Mouse (Mus musculus) stomach, embryonic 14.5 days (tissue): ENCODE results near the gene Six3. TPM values are rescaled to one million over a fixed set of nuclear protein-coding genes. Genes with fewer than 3 reads are reported as not detected.

Experiments used
- ATAC-seq: fragments of 200-750 bp; cut with Nextera tagmentation; 2 replicates; pipeline ENCODE4 v1.8.0; 2017; ENCODE audit warnings: low read depth, moderate TSS enrichment; ENCODE audit not compliant: insufficient number of reproducible peaks, insufficient read depth, low FRiP score
- H3K27ac ChIP-seq: fragments of 300-500 bp; sonication (generic); 2 replicates; pipeline ENCODE4 v1.5.1; 2014; ENCODE audit warnings: mild to moderate bottlenecking, low read length, moderate library complexity, mixed read lengths
- H3K27me3 ChIP-seq: fragments of 300-500 bp; sonication (generic); 2 replicates; pipeline ENCODE4 v1.6.1; 2014; ENCODE audit warnings: low read length, control low read depth, mixed read lengths; ENCODE audit not compliant: control insufficient read depth, insufficient read depth
- H3K36me3 ChIP-seq: fragments of 300-500 bp; sonication (generic); 2 replicates; pipeline ENCODE4 v1.6.1; 2014; ENCODE audit warnings: mild to moderate bottlenecking, control low read depth, low read length, moderate library complexity, mixed read lengths; ENCODE audit not compliant: control insufficient read depth, insufficient read depth
- H3K4me1 ChIP-seq: fragments of 300-500 bp; sonication (generic); 2 replicates; pipeline ENCODE4 v1.6.1; 2014; ENCODE audit warnings: low read length, control low read depth, mixed read lengths; ENCODE audit not compliant: control insufficient read depth, insufficient read depth
- H3K4me2 ChIP-seq: fragments of 300-500 bp; sonication (generic); replicated peaks from 2 replicates; pipeline ENCODE4 v1.6.1; 2014; ENCODE audit warnings: low read depth, low read length, control low read depth
- H3K4me3 ChIP-seq: fragments of 300-500 bp; sonication (generic); 2 replicates; pipeline ENCODE4 v1.5.1; 2014; ENCODE audit warnings: low read depth, low read length, control low read depth
- H3K9ac ChIP-seq: fragments of 300-500 bp; sonication (generic); replicated peaks from 2 replicates; pipeline ENCODE4 v1.6.1; 2014; ENCODE audit warnings: low read depth, mild to moderate bottlenecking, control low read depth, low read length, moderate library complexity, mixed read lengths
- H3K9me3 ChIP-seq: fragments of 300-500 bp; sonication (generic); 2 replicates; pipeline ENCODE4 v1.6.1; 2016; ENCODE audit warnings: low read depth, low read length, control low read depth; ENCODE audit not compliant: control insufficient read depth
- WGBS: fragments of 180-500 bp; shearing (Covaris S2); extraction: QIAGEN DNeasy Blood & Tissue Kit; methylation state at CpG from one replicate; pipeline ENCODE4 v1.1.7; 2014; 5-methylcytosine and 5-hydroxymethylcytosine counted together
- polyA plus RNA-seq: library from polyadenylated mRNA; unstranded; fragments of >200 nt; fragmentation: Nextera tagmentation; extraction: Ambion mirVana; gene quantifications from 2 replicates; pipeline ENCODE4 v1.2.1, GENCODE M21; 2014

The Six3 gene
- polyA plus RNA-seq, 1 experiment from 2014 or later: not detected

GRCm38 (mm10) chr17:85621505-85622310 is 8.3 kb downstream of the Six3 start:
- Histone ChIP-seq H3K9me3 (no peaks in the 10 kb centered on the region), H3K9ac (no peak overlapping the region), H3K4me3 (no peak overlapping the region), H3K4me2 (peak overlapping the region; percentile 35), H3K36me3 (no peaks in the 10 kb centered on the region), H3K27ac (no peak overlapping the region), H3K27me3 (peaks cover 79% of the 10 kb centered on the region), H3K4me1 (0 out of 2 replicates have a peak, but pooled peaks cover 4% of the 10 kb centered on the region)
- peak; percentile 51; the same call in 1 of the 2 replicates for ATAC-seq
- under 1% methylated on average over 67 of the region's 67 CpGs for WGBS

- 6% methylated on average over 12 of the region's 12 CpGs for WGBS
- Histone ChIP-seq H3K4me1 (0 out of 2 replicates have a peak, but pooled peaks cover 4% of the 10 kb centered on the region), H3K9ac (no peak overlapping the region), H3K27me3 (peaks cover 80% of the 10 kb centered on the region), H3K9me3 (no peaks in the 10 kb centered on the region), H3K4me2 (no peak overlapping the region), H3K36me3 (no peaks in the 10 kb centered on the region), H3K4me3 (no peak overlapping the region), H3K27ac (no peak overlapping the region)
- no peak for ATAC-seq
These were observed 9.2 kb downstream of the Six3 start for GRCm38 (mm10) chr17:85622493-85623157.

- no peak overlapping the region for H3K9ac ChIP-seq
- no peak overlapping the region for H3K4me2 ChIP-seq
- ATAC-seq: no peak
- under 1% methylated on average over 52 of the region's 52 CpGs for WGBS
- H3K27me3 ChIP-seq: peaks cover 80% of the 10 kb centered on the region
- H3K4me3 ChIP-seq: no peak overlapping the region
- no peaks in the 10 kb centered on the region for H3K9me3 ChIP-seq
- H3K36me3 ChIP-seq: no peaks in the 10 kb centered on the region
- H3K27ac ChIP-seq: no peak overlapping the region
- 0 out of 2 replicates have a peak, but pooled peaks cover 4% of the 10 kb centered on the region for H3K4me1 ChIP-seq
These were observed 10.0 kb downstream of the Six3 start for GRCm38 (mm10) chr17:85623161-85624050.

- Histone ChIP-seq H3K4me3 (no peak overlapping the region), H3K27ac (no peak overlapping the region), H3K9ac (no peak overlapping the region), H3K4me1 (0 out of 2 replicates have a peak, but pooled peaks cover 4% of the 10 kb centered on the region), H3K27me3 (peaks cover 80% of the 10 kb centered on the region), H3K4me2 (no peak overlapping the region), H3K9me3 (no peaks in the 10 kb centered on the region), H3K36me3 (no peaks in the 10 kb centered on the region)
- WGBS: under 1% methylated on average over 13 of the region's 13 CpGs
- no peak for ATAC-seq
These were observed 10.6 kb downstream of the Six3 start for GRCm38 (mm10) chr17:85624051-85624420.

- Histone ChIP-seq H3K9me3 (no peaks in the 10 kb centered on the region), H3K4me3 (no peak overlapping the region), H3K27me3 (peaks cover 76% of the 10 kb centered on the region), H3K27ac (no peak overlapping the region), H3K36me3 (no peaks in the 10 kb centered on the region), H3K4me2 (no peak overlapping the region), H3K9ac (no peak overlapping the region), H3K4me1 (0 out of 2 replicates have a peak, but pooled peaks cover 4% of the 10 kb centered on the region)
- WGBS: 2% methylated on average over 26 of the region's 26 CpGs
- ATAC-seq: no peak; the same call in 1 of the 2 replicates
These were observed 11.9 kb downstream of the Six3 start for GRCm38 (mm10) chr17:85624981-85625940.

GRCm38 (mm10) chr17:85626091-85626860 is 12.9 kb downstream of the Six3 start:
- Histone ChIP-seq H3K27me3 (peaks cover 76% of the 10 kb centered on the region), H3K27ac (no peak overlapping the region), H3K36me3 (no peaks in the 10 kb centered on the region), H3K4me3 (no peak overlapping the region), H3K4me2 (no peak overlapping the region), H3K9me3 (no peaks in the 10 kb centered on the region), H3K4me1 (0 out of 2 replicates have a peak, but pooled peaks cover 2% of the 10 kb centered on the region), H3K9ac (no peak overlapping the region)
- WGBS: 4% methylated on average over 14 of the region's 14 CpGs
- ATAC-seq: no peak

- H3K4me3 ChIP-seq: no peak overlapping the region
- peaks cover 63% of the 10 kb centered on the region for H3K27me3 ChIP-seq
- no peak overlapping the region for H3K9ac ChIP-seq
- H3K36me3 ChIP-seq: no peaks in the 10 kb centered on the region
- H3K27ac ChIP-seq: no peak overlapping the region
- 46% methylated on average over 5 of the region's 5 CpGs for WGBS
- no peak overlapping the region for H3K4me2 ChIP-seq
- H3K9me3 ChIP-seq: no peaks in the 10 kb centered on the region
- H3K4me1 ChIP-seq: no peaks in the 10 kb centered on the region
- no peak for ATAC-seq
These were observed 14.3 kb downstream of the Six3 start for GRCm38 (mm10) chr17:85627751-85628150.
